Mouse (Mus musculus) layer of hippocampus, postnatal 14 days (tissue): ENCODE measurements at regions not wholly inside any gene's neighbourhood (a gene's known extent, or its start where the extent isn't known, plus 50 kb on each side); places are given as distances from the start of the nearest gene placed in this dataset.

Source experiments
- DNase-seq, 2 experiments: peaks; one replicate each; pipeline ENCODE4 v3.0.0; 2021 to 2022; ENCODE audit warnings: low spot score in 2 of 2, mixed read lengths in 1 of 2
- microRNA-seq, 2 experiments: library from miRNA; unstranded; fragments of <30 nt; microRNA quantifications; one replicate each; pipeline ENCODE4 v1.2.0; 2021

DNA sequence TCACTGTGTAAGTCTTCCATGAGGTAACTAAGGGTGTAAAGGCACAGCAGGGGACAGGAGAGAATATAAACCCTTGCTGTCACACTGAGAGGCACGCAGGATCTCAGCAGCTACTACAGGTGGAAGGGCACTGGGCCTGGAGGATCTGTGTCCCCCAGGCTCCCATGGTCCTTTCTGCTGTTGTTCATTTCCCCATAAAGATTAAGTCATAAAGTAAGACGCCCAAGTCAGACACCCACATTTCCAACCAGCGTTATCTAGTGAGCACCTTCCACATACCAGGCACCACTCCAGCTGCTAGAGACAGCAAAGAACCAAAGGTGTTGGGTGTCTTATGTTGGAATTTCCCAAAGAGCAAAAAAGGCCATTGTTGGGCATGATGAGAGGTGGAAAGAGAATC lies 70.8 kb upstream of the Klf3 start:
- DNase-seq = no peak

DNA sequence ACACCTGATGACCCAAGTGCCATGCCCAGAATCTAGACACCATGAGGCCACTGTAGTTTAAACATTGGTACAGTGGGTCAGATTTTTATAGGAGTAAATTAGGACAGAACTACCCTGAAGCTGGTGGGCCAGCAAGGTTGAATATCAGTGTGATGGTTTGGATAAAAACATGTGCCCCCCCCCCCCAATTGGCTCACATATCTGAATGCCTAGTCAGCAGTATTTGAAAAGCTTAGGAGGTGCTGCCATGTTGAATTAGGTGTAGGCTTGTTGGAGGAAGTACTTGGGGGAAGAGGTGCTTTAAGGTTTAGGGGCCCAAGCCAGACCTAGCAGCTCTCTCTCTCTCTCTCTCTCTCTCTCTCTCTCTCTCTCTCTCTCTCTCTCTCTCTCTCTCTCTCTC lies 66.2 kb upstream of the Klf3 start:
- DNase-seq = no peak

DNA sequence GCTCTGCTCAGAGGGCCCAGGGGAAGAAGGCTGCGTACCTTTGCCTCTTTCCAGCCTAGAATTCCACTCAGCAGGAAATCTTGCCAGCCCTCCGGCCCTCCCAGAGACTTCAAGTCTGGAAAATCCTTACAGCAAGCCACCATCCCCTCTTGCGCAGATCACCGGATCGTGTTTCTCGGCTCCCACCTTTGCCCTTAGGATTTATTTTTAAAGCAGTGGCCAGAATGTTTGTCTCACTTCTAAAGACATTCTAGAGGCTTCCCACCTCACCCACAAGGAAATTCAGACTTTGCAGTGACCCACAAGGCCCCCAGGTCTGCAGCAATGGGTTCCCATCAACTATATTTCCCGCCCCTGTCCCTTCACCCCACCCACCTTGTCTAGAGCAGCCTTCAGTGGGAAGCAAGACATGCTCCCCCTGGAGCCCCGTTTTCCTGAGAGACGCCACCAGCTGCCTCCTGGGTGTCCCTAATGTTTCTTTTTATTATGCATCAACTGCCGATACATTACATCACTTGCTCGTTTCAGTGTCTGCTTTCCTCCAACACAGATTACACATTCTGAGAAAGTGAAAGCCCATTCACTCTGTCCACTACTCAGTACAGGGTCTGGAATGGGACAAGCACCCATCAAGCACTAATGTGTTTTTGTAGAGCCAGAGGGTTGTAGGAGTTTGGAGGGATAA lies 65.0 kb upstream of the Klf3 start:
- DNase-seq = no peak

DNA sequence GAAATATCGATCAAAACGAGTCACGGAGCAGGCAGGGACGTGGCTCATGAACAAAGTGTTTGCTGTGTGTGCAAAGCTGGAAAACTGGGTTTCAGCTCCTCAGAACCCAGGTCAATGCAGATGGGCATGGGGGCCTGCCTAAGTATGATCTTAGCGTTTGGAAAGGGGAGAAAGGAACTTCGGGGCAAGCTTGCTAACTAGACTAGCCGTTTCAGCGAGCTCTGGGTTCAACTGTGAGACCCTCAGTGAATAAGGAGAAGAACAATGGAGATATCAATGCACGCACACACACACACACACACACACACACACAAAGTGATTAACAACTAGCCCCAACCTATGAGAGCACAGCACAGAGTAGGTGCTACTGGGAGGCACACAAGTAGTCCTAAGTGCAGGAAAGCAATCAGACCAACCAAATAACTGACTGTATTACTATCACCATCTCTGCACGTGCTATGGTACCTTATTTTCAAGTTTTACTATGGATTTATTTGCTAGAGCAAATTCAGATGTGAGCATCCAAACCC lies 64.3 kb upstream of the Klf3 start:
- DNase-seq = no peak

DNA sequence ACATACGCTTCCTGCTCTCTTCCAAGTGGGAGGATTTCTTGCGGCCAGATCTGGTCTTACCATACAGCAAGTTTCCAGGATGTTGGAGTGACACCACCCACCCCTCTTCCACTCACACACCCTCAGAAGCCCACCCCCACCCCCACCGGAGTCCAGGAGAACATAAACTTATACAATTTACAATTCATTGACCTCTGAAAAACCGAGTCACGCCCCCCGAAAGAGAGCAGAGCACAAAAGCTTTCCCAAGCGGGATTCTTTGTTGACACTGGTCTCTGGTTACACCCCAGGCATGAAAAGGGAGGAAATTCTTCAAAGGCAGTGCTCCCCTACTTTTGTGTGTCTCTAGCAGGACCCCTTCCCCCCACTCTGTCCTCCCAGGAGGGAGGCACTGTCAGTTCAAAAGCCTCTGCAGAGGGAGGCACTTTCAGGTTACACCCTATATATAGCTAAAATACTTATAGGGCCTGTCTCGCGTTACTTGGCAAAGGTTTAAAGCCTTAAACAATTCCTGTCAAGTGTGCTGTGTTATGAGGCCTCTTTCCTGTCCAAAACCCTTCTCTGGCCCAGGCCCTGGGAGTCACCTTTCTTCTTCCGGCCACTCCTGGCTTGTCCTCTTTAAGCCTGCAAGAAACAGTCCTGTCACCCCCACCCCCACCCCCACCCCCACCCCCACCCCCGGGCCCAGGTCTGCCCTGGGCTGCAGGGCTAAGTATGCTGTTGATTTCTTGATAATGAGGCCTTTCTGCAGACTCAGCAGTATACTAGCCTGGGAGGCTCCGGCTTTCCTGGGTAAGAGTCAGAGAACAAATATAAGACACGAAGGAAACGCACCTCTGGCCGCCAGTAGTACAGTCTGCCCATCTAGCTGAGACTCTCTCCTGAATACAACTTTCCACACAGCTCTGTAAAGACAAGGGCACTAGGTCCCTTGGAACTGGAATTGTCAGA lies 63.6 kb upstream of the Klf3 start:
- no peak for DNase-seq

DNA sequence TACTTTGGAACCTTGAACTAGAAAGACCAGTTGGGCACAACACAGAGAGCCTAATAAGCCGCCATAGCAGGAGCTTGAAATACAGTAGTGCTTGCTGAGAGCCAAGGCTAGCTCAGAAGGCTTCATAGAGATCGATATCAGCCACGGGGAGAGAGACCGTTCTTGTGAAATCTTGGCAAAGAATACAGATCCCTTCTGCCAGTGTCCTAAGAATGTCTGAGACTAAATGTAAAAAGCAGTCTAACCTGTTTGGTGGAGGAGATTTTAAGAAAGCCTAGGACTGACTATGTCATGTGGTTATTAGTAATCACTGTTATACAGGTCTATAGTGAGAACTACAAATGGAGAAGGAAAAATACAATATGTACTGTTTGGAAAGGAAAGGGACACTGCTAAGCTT lies 59.1 kb upstream of the Klf3 start:
- no peak for DNase-seq

DNA sequence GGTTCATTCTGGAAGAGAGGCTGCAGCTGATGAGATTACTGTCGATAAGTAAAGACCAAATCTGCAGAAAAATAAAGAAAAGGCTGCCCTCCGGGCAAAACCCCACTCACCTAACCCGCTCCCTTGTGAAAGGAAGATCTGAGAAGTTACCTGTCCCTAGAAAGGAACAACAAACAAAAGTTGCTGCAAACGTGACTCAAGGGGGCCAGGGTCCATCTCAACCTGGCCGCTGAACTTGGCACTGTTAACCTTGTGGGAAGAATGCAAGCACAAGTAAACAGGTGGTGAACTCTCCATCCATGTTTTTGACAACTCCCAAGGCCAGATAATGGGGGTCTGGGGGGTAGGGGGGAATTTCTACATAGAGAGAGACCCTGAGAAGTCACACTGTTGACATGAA lies 58.7 kb upstream of the Klf3 start:
- DNase-seq = no peak

DNA sequence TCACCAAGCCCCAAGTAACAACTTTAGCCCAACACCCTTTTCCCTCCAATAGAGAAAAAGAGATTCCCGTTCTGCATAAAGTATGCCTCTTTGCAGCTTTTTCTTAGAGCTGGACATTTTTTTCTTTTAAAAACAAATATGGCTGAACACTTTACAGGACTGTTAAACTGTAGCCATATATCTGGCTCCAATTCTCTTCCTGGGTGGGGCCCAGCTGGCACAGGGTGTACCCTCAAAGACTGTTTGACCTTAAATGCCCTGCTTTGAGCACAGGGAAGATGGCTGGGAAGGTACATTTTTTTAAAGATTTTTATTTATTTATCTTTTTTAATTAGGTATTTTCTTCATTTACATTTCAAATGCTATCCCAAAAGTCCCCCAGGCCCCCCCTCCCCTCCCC lies 55.7 kb upstream of the Klf3 start:
- no peak for DNase-seq

DNA sequence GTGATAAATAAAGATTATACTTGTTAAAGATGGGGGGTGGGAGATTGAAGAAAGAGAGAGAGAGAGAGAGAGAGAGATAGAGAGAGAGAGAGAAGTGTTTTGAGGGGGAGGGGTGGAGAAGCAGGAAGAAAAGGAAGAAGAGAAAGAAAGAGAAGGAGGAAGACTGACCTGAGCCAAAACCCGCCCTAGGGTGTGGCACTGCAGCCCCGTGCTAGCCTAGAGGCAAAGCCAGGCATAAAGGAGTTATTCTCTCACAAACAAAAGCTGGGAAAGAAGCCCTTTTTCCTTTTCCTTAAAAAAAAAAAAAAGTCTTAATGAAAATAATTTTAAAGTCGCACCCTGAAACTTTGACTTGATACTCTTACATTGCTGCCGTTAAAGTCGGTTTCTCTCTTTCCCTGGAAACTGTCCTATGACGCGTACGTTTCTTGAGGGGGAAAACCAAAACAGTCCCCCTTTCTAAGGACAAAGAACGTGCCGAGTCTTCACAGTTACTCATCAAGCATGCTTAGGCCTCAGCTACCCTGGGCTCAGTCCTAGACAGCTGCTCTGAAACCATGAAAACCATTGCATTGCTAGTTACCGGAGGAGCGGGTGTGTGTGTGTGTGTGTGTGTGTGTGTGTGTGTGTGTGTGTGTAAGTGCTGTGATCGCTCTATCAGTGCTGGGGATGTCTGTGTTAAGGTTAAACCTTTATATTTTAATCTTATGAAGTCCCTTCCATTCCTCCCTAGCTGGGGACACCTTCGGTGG lies 53.6 kb upstream of the Klf3 start:
- no peak for DNase-seq

DNA sequence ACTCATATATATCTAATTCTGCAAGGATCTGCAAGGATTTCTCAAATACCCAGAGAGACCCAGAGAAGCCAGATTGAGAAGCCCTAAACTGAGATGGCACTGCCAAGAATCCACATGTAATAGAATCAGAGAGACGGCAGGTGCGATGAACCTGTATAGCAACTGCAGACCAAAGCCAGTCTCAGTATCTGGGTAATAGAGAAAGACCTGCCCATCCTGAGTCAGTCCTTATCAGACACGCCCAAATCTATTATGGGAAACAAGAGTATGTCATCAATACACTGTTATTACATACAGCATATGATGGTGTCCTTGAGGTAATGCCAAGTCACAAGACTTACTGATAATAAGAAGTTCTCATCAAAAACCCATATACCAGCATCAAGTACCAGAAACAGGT lies 52.8 kb upstream of the Klf3 start:
- DNase-seq = no peak

DNA sequence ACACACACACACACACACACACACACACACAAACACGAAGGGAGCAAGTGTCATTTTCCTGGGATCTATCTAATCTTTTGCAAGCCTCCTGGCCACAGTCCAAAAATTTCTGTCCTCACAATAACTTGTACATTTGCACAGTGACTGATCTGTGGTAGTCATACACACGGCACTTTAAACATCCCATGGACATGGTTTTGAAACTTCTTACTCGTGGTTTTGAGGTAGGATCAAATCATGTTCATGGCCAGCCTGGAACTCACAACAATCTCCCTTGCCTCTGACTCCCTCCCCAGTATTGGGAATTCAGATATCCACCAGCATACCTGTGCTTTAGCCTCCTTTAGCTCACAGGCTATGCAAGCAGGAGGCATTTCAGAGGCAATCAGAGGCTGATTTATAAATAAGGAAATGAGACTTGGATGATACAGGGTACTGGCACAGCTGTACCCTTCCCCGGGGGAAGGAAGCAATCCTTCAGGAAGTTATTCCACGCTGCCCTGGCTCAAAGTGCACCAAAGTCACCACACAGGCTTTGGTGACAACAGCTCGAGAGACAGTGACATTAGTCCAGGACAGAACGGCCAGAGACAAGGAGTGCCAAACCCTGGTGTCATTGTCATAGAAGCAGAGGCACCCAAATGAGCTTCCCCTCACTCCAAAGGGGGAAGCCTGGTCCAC lies 52.1 kb upstream of the Klf3 start:
- no peak for DNase-seq

DNA sequence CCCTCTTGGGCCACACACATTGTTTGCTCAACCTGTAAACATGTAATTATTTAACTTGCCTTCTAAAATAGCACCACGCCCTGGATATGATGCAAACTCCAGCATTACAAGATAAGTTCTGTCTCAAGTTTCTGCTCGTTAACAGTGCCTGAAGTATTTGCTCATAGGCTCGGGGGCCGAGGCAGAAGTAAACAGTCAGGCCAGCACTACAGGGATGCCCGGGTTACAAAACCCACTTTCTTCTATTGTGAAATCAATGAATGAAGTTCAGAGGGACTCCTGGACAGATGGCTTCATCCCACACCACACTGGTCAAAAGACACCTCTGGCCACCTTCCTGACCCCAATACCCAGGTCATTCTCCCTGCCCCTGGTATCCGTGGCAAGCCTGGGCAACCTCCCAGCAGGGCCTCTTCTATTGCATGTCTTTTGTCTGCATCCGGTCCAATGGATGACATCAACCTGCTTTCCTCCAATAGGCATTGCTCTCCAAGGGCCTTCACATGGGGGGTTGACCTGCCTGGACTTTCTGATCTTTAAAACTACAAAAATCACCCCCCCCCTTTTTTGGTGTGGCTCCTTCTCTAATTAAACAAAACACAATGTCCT lies 49.9 kb upstream of the Klf3 start:
- no peak for DNase-seq

Small RNAs in the stretch of these regions (microRNA-seq; reads per million reads assigned to microRNA genes)
- gene Gm25306 = 0 reads per million in 2 experiments
